Mouse (Mus musculus): Measurements from ENCODE around the gene Iqcj.

Gene Iqcj

GRCm38 (mm10) chr3:67892026-67892705 lies at the start of gene Iqcj, which contains the start of gene Iqschfp:
Iqcj (plus strand) TSS chr3:67892220.
Iqschfp (plus strand) TSS chr3:67892232.
- no peak for DNase-seq (ENCODE audit: extremely low read depth, low read depth)

GRCm38 (mm10) chr3:67852397-67852796 lies 39.6 kb upstream of the Iqcj start:
- no peak for DNase-seq (ENCODE audit: extremely low read depth, low read depth)

GRCm38 (mm10) chr3:67861524-67861923 lies 30.5 kb upstream of the Iqcj start:
- DNase-seq (ENCODE audit: extremely low read depth, low read depth) = no peak

- no peak for DNase-seq (ENCODE audit: extremely low read depth, low read depth)
Observed at GRCm38 (mm10) chr3:67867420-67868065, 24.5 kb upstream of the Iqcj start.

- DNase-seq (ENCODE audit: extremely low read depth, low read depth) = no peak
Observed at GRCm38 (mm10) chr3:67869424-67869823, 22.6 kb upstream of the Iqcj start.

GRCm38 (mm10) chr3:67877253-67877652 lies 14.8 kb upstream of the Iqcj start:
- DNase-seq (ENCODE audit: extremely low read depth, low read depth) = no peak

GRCm38 (mm10) chr3:67884335-67884734 lies 7.7 kb upstream of the Iqcj start:
- no peak for DNase-seq (ENCODE audit: extremely low read depth, low read depth)

GRCm38 (mm10) chr3:67886176-67886575 lies 5.8 kb upstream of the Iqcj start:
- DNase-seq (ENCODE audit: extremely low read depth, low read depth) = no peak

- no peak for DNase-seq (ENCODE audit: extremely low read depth, low read depth)
Observed at GRCm38 (mm10) chr3:67887251-67887650, 4.8 kb upstream of the Iqcj start.

GRCm38 (mm10) chr3:67892768-67893167 lies 748 bp downstream of the Iqcj start:
- DNase-seq (ENCODE audit: extremely low read depth, low read depth) = no peak

- DNase-seq (ENCODE audit: extremely low read depth, low read depth) = no peak
Observed at GRCm38 (mm10) chr3:67902517-67902916, 10.5 kb downstream of the Iqcj start.

GRCm38 (mm10) chr3:67908586-67908985 lies 16.6 kb downstream of the Iqcj start:
- DNase-seq (ENCODE audit: extremely low read depth, low read depth) = no peak

- no peak for DNase-seq (ENCODE audit: extremely low read depth, low read depth)
Observed at GRCm38 (mm10) chr3:67918098-67918497, 26.1 kb downstream of the Iqcj start.

GRCm38 (mm10) chr3:67918634-67919259 lies 26.7 kb downstream of the Iqcj start:
- DNase-seq (ENCODE audit: extremely low read depth, low read depth) = no peak

GRCm38 (mm10) chr3:67923095-67923494 lies 31.1 kb downstream of the Iqcj start:
- DNase-seq (ENCODE audit: extremely low read depth, low read depth) = no peak

GRCm38 (mm10) chr3:67925453-67925852 lies 33.4 kb downstream of the Iqcj start:
- DNase-seq (ENCODE audit: extremely low read depth, low read depth) = no peak

GRCm38 (mm10) chr3:67930424-67931133 lies 38.6 kb downstream of the Iqcj start:
- DNase-seq (ENCODE audit: extremely low read depth, low read depth) = no peak

- no peak for DNase-seq (ENCODE audit: extremely low read depth, low read depth)
Observed at GRCm38 (mm10) chr3:67931181-67931580, 39.2 kb downstream of the Iqcj start.

- no peak for DNase-seq (ENCODE audit: extremely low read depth, low read depth)
Observed at GRCm38 (mm10) chr3:67931914-67932313, 39.9 kb downstream of the Iqcj start.

- no peak for DNase-seq (ENCODE audit: extremely low read depth, low read depth)
Observed at GRCm38 (mm10) chr3:67935829-67936228, 43.8 kb downstream of the Iqcj start.

GRCm38 (mm10) chr3:67947000-67947399 lies 55.0 kb downstream of the Iqcj start:
- DNase-seq (ENCODE audit: extremely low read depth, low read depth) = no peak

- DNase-seq (ENCODE audit: extremely low read depth, low read depth) = no peak
Observed at GRCm38 (mm10) chr3:67952517-67952940, 60.5 kb downstream of the Iqcj start.
